Mouse (Mus musculus) left cerebral cortex, postnatal 25 days (tissue): ENCODE results near the gene Dmrtc1c1. TPM values are rescaled to one million over a fixed set of nuclear protein-coding genes. Genes with fewer than 3 reads are reported as not detected.
"Not testable (repeated sequence)": the region's sequence is repeated elsewhere in the genome, so short reads cannot be mapped to it uniquely, and the experiment has no call there.

Source experiments
- DNase-seq, 2 experiments: peaks; one replicate each; pipeline ENCODE4 v3.0.0; 2022; ENCODE audit warnings: low spot score in 2 of 2, mixed read lengths in 1 of 2
- intact Hi-C: fragments of 180-260 bp; cut with DNase I; formaldehyde crosslinking; loops from one replicate; pipeline ENCODE4 v1.15.1; 2025
- total RNA-seq, 2 experiments: library from RNA; stranded (reverse); gene quantifications; 2 replicates each; pipeline ENCODE4 v1.2.3; 2021

The Dmrtc1c1 gene
- total RNA-seq, result not detected

- intact Hi-C loops, DNase-seq: not testable (repeated sequence)
Observed at GRCm38 (mm10) chrX:102802663-102803062, at the start of gene Dmrtc1c1. TSS of gene Dmrtc1c1 (plus strand) at chrX:102802963.

GRCm38 (mm10) chrX:102765878-102766277, 36.9 kb upstream of the Dmrtc1c1 start:
- DNase-seq, result no peak
- intact Hi-C loops, result no loop called here

- no peak for DNase-seq
- intact Hi-C loops, result no loop called here
Observed at GRCm38 (mm10) chrX:102812311-102812710, 9.5 kb downstream of the Dmrtc1c1 start.

GRCm38 (mm10) chrX:102854516-102854915, 51.8 kb downstream of the Dmrtc1c1 start, which contains the start of gene Dmrtc1c2:
TSS of gene Dmrtc1c2 (minus strand) at chrX:102854616.
- DNase-seq, intact Hi-C loops: not testable (repeated sequence)

Other genes with a start within 250 kb of the Dmrtc1c1 start
- 10 to 100 TPM; 16.0 to 20.6 TPM for gene Phka1, start 158.7 kb upstream of the Dmrtc1c1 start, total RNA-seq
- gene Gm3880, start 116.0 kb upstream of the Dmrtc1c1 start, total RNA-seq, result not detected
- gene Gm9112, start 95.3 kb upstream of the Dmrtc1c1 start, total RNA-seq, result not detected
- not detected for gene Dmrtc1b, start 95.1 kb upstream of the Dmrtc1c1 start, total RNA-seq
- gene Dmrtc1c2, start 51.7 kb downstream of the Dmrtc1c1 start, total RNA-seq, result not detected
- gene 1700031F05Rik, start 65.0 kb downstream of the Dmrtc1c1 start, total RNA-seq, result not detected
- gene Dmrtc1a, start 105.7 kb downstream of the Dmrtc1c1 start, total RNA-seq, result 1 to 10 TPM; 4.4 to 4.8 TPM
- gene 1700011M02Rik, start 105.9 kb downstream of the Dmrtc1c1 start, total RNA-seq, result not detected
- gene 1700018G05Rik, start 125.4 kb downstream of the Dmrtc1c1 start, total RNA-seq, result not detected